Mouse (Mus musculus) central nervous system, embryonic 14 days (tissue): ENCODE results near the gene Skint8. TPM values are rescaled to one million over a fixed set of nuclear protein-coding genes. Genes with fewer than 3 reads are reported as not detected.

Experiments
- polyA plus RNA-seq: library from polyadenylated mRNA; depleted of rRNA; stranded (reverse); fragments of >200 nt; gene quantifications from 2 replicates; pipeline ENCODE4 v1.2.3, GENCODE M21; 2012; rRNA removed

Skint8 gene
- polyA plus RNA-seq = not detected in 2 replicates

DNA sequence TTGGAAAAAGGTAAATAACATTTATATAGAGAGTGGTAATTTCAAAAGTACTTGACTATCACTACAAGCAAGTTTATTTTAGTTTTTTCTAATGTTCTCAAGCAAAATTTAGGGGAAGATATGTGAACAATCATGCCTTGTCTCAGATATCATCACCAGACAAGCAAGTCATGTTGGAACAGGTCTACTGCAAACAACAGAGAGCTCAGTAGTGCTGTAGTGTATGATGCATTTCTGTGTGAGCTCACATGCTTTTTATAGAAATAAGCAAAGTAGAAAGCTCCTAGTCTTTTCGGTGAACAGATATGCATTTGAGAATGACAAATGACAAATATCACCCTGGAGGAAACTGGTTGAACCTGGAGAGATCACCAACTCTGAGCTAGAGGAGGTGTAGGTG, at the start of gene Skint8:
Gene Skint8 (plus strand): TSS at position 301 of the 400 bp plus-strand sequence.

DNA sequence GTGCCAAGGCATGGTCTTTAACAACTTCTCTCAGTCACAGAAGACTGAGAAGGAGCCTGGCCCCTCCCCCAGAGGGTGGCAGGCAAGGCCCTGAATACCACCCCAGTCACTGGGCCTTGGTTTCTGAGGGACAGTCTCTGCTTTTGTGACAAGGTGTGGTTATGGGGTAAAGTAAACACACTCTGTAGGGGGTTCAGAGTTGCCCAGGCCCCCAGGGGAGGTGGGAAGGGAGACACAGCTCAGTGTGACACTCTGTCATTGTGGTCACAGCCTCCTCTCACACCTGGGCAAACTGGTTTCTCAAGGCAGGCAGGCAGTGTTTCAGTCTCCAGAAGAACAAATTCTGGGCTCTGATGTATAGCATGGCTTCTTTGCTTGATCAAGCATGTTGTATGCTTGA, 16.4 kb upstream of the Skint8 start, which contains the start of gene Slc5a9:
Gene Slc5a9 (minus strand): TSS at position 144 of the 400 bp plus-strand sequence.

DNA sequence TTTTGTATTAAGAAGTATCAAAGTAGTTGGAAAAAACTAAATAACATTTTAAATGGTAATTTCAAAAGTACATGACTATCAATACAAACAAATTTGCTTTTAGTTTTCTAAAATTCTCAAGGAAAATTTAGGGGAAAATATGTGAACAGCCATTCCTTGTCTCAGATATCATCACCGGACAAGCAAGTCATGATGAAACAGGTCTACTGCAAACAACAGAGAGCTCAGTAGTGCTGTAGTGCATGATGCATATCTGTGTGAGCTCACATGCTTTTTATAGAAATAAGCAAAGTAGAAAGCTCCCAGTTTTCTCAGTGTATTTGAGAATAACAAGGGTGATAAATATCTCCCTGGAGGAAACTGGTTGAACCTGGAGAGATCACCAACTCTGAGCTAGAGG, 53.4 kb downstream of the Skint8 start, which contains the start of gene Skint7:
Gene Skint7 (plus strand): TSS at position 301 of the 400 bp plus-strand sequence.

Other genes with a start within 250 kb of the Skint8 start
- 12.0 and 14.0 TPM in 2 replicates for gene Spata6, start 199.4 kb upstream of the Skint8 start, polyA plus RNA-seq
- gene Slc5a9, start 16.5 kb upstream of the Skint8 start, polyA plus RNA-seq = 0.09 TPM in 1 of 2 replicates, not detected in the other
- gene Skint7, start 53.5 kb downstream of the Skint8 start, polyA plus RNA-seq = not detected in 2 replicates
- gene Skint1, start 86.9 kb downstream of the Skint8 start, polyA plus RNA-seq = not detected in 2 replicates
- gene Skint4, start 152.6 kb downstream of the Skint8 start, polyA plus RNA-seq = not detected in 2 replicates